In genomic region chr7:119794251-119794638, GRCm38 (mm10) we compare ENCODE assay signal across 8 mouse cellular contexts. TPM values are rescaled to one million over a fixed set of nuclear protein-coding genes. Genes with fewer than 3 reads are reported as not detected.
DNase-seq lines count a peak whose midpoint lies in the region; ATAC-seq and TF ChIP-seq lines count a peak whose summit lies in the region.

No protein-coding gene starts in this region.

- TF ChIP-seq RAD21 in MEL (IDR thresholded peaks at IDR 0.05; ENCODE audit: low read depth, low read length), result no peak

- peak; percentile 66 for ATAC-seq in heart, embryonic 14.5 days (ENCODE audit: insufficient number of reproducible peaks, insufficient read depth, low FRiP score, low read depth)
- peak; percentile 86 for ATAC-seq in granulocyte monocyte progenitor cell, adult 5-6 weeks (replicated peaks; ENCODE audit: poor library complexity, severe bottlenecking)

- peak overlapping the region; percentile 61 to 81 for H3K4me3 ChIP-seq in heart, embryonic 14.5 days (ENCODE audit: control insufficient read depth in 1 of 2, insufficient read depth in 1 of 2, low read depth in 1 of 2, low read length in 2 of 2)
- H3K4me3 ChIP-seq in MEL (ENCODE audit: control insufficient read depth in 1 of 2, insufficient read depth in 1 of 2, low read depth in 2 of 2, low read length in 2 of 2), result peak overlapping the region; percentile 78 to 99

- H3K27ac ChIP-seq in heart, embryonic 14.5 days (replicated peaks in 1 of 2; ENCODE audit: control insufficient read depth in 1 of 2, insufficient read depth in 1 of 2, low read depth in 2 of 2, low read length in 2 of 2), result peak overlapping the region; percentile 69 to 82
- peak overlapping the region; percentile 93 for H3K27ac ChIP-seq in MEL (ENCODE audit: control insufficient read depth, low read depth, low read length)

- H3K9me3 ChIP-seq in heart, embryonic 14.5 days (ENCODE audit: control insufficient read depth, low read length), result no peaks in the 10 kb centered on the region
- H3K9me3 ChIP-seq in MEL (replicated peaks; ENCODE audit: insufficient read depth, low read length), result no peaks in the 10 kb centered on the region

- H3K36me3 ChIP-seq in heart, embryonic 14.5 days (ENCODE audit: control insufficient read depth, insufficient read depth, low read length), result peaks cover 23% of the 10 kb centered on the region
- H3K36me3 ChIP-seq in MEL (ENCODE audit: control insufficient read depth in 1 of 2, insufficient read depth in 2 of 2, low read length in 2 of 2), result peaks cover 8 to 10% of the 10 kb centered on the region in 2 experiments

- TF ChIP-seq POLR2A in MEL (IDR thresholded peaks at IDR 0.05; ENCODE audit: control insufficient read depth in 1 of 2, insufficient read depth in 1 of 2, low read depth in 1 of 2, low read length in 2 of 2, poor library complexity in 1 of 2), result no peak

- peaks cover 18% of the 10 kb centered on the region for H3K79me2 ChIP-seq in MEL (ENCODE audit: control insufficient read depth, insufficient read depth, low read length, poor library complexity)

- no peak; a peak in 1 of 4 replicates for TF ChIP-seq EP300 in MEL (IDR thresholded peaks at IDR 0.05; ENCODE audit: low read depth in 1 of 2, low read length in 2 of 2)

- DNase-seq in heart, postnatal 4 days, result no peak
- DNase-seq in MEL (ENCODE audit: low read depth, low spot score), result no peak
- DNase-seq in lung, postnatal 36 days, result peak; percentile 22
- no peak for DNase-seq in retina, postnatal 1 day
- DNase-seq in kidney, adult 18-20 months, result no peak
- DNase-seq in gastrocnemius, postnatal 4 days (ENCODE audit: low spot score in 2 of 2), result no peak

- H3K4me1 ChIP-seq in heart, embryonic 14.5 days (ENCODE audit: control insufficient read depth in 2 of 2, insufficient read depth in 2 of 2, low read length in 2 of 2), result peaks cover 0 to 11% of the 10 kb centered on the region in 2 experiments; a peak in 1 of 4 replicates
- H3K4me1 ChIP-seq in MEL (ENCODE audit: control insufficient read depth in 1 of 2, insufficient read depth in 2 of 2, low read length in 2 of 2), result peaks cover 0 to 2% of the 10 kb centered on the region in 2 experiments

- H3K9ac ChIP-seq in heart, embryonic 14.5 days (ENCODE audit: low read length), result peak overlapping the region; percentile 86
- H3K9ac ChIP-seq in MEL (ENCODE audit: control insufficient read depth, low read depth, low read length, poor library complexity, severe bottlenecking), result peak overlapping the region; percentile 97

- WGBS in heart, embryonic 14.5 days, result 0% methylated on average over 20 of the region's 21 CpGs

- H3K27me3 ChIP-seq in heart, embryonic 14.5 days (ENCODE audit: control insufficient read depth, insufficient read depth, low read length), result no peaks in the 10 kb centered on the region
- H3K27me3 ChIP-seq in MEL (ENCODE audit: control insufficient read depth in 1 of 2, insufficient read depth in 2 of 2, low read length in 2 of 2), result no peaks in the 10 kb centered on the region

- no peak for TF ChIP-seq CTCF in MEL (IDR thresholded peaks at IDR 0.05 in 2 of 3, conservative IDR thresholded peaks at IDR 0.05 in 1 of 3; ENCODE audit: control insufficient read depth in 1 of 3, insufficient read depth in 1 of 3, low read depth in 2 of 3, low read length in 3 of 3, poor library complexity in 1 of 3, severe bottlenecking in 1 of 3)

- H3K4me2 ChIP-seq in heart, embryonic 14.5 days (ENCODE audit: low read length), result peak overlapping the region; percentile 82

TF ChIP-seq in MEL, 35 proteins besides CTCF, POLR2A, EP300 and RAD21:
- 0 out of 2 replicates have a peak, but pooled peaks have one; percentile 3 for TF ChIP-seq TBP (IDR thresholded peaks at IDR 0.05; ENCODE audit: low read depth, low read length)
- TF ChIP-seq CHD2 (IDR thresholded peaks at IDR 0.05; ENCODE audit: low read length), result no peak
- no peak for TF ChIP-seq NELFE (IDR thresholded peaks at IDR 0.05; ENCODE audit: low read depth, low read length)
- peak; percentile 13; the same call in 1 of the 2 replicates for TF ChIP-seq SIN3A (IDR thresholded peaks at IDR 0.05; ENCODE audit: low read length)
- TF ChIP-seq ETS1 (IDR thresholded peaks at IDR 0.05; ENCODE audit: low read depth, low read length), result no peak
- no peak for TF ChIP-seq HCFC1 (IDR thresholded peaks at IDR 0.05; ENCODE audit: low read depth, low read length)
- TF ChIP-seq NRF1 (IDR thresholded peaks at IDR 0.05; ENCODE audit: insufficient read depth, low read depth, low read length, poor library complexity, severe bottlenecking), result no peak
- no peak for TF ChIP-seq USF2 (IDR thresholded peaks at IDR 0.05; ENCODE audit: borderline replicate concordance in 1 of 2, insufficient read depth in 1 of 2, low read depth in 1 of 2, low read length in 2 of 2)
- TF ChIP-seq ZC3H11A (IDR thresholded peaks at IDR 0.05; ENCODE audit: low read depth, low read length), result no peak
- no peak for TF ChIP-seq MAZ (IDR thresholded peaks at IDR 0.05; ENCODE audit: low read depth, low read length)
- no peak for TF ChIP-seq E2F4 (IDR thresholded peaks at IDR 0.05; ENCODE audit: borderline replicate concordance, low read depth, low read length)
- no peak for TF ChIP-seq ZMIZ1 (IDR thresholded peaks at IDR 0.05; ENCODE audit: low read depth, low read length)
TF ChIP-seq in MEL: peak in this region for 2.

RNA-seq across cellular contexts. Expression of gene Eri2, which starts 0.4 kb away (rescaled TPM):
- polyA plus RNA-seq in heart, embryonic 14.5 days (2014; fragmentation: Nextera tagmentation; extraction: Ambion mirVana), result 14.4 and 15.0 TPM in 2 replicates
- total RNA-seq in heart, postnatal 4 days (2021), result 1 to 10 TPM; 9.4 to 9.9 TPM
- total RNA-seq in MEL (2012; rRNA removed), result 9.4 and 10.6 TPM in 2 replicates
- 10 to 100 TPM in 1 of 2 experiments, not detected in 1; 11.0 TPM for polyA plus RNA-seq in MEL (2012; ENCODE audit: insufficient read depth in 1 of 2, insufficient read length in 2 of 2, low read depth in 1 of 2, low replicate concordance in 2 of 2, missing spikeins in 1 of 2)
- total RNA-seq in granulocyte monocyte progenitor cell, adult 5-6 weeks (2014; fragmentation: Nextera tagmentation), result 7.7 and 12.2 TPM in 2 replicates
- total RNA-seq in granulocyte monocyte progenitor cell, adult 5-6 weeks (2017), result 15.0 and 16.5 TPM in 2 replicates
- total RNA-seq in gastrocnemius, postnatal 4 days (2021), result 1 to 10 TPM; 6.0 to 6.2 TPM

RNA-seq across cellular contexts. Expression of gene Rexo5, which starts 0.4 kb away (rescaled TPM):
- polyA plus RNA-seq in heart, embryonic 14.5 days (2014; fragmentation: Nextera tagmentation; extraction: Ambion mirVana), result 13.7 and 16.4 TPM in 2 replicates
- total RNA-seq in heart, postnatal 4 days (2021), result 10 to 100 TPM in 1 of 2 experiments, 1 to 10 TPM in 1; 7.3 to 14.9 TPM
- 10.9 and 11.7 TPM in 2 replicates for total RNA-seq in MEL (2012; rRNA removed)
- 10 to 100 TPM in 1 of 2 experiments, not detected in 1; 18.3 TPM for polyA plus RNA-seq in MEL (2012; ENCODE audit: insufficient read depth in 1 of 2, insufficient read length in 2 of 2, low read depth in 1 of 2, low replicate concordance in 2 of 2, missing spikeins in 1 of 2)
- total RNA-seq in granulocyte monocyte progenitor cell, adult 5-6 weeks (2014; fragmentation: Nextera tagmentation), result 7.8 and 20.6 TPM in 2 replicates
- total RNA-seq in granulocyte monocyte progenitor cell, adult 5-6 weeks (2017), result 33.2 and 52.4 TPM in 2 replicates
- 1 to 10 TPM; 6.6 to 7.0 TPM for total RNA-seq in gastrocnemius, postnatal 4 days (2021)

RNA-seq across cellular contexts. Expression of gene Acsm3, which starts 33.5 kb away (rescaled TPM):
- 0.15 TPM in 1 of 2 replicates, not detected in the other for polyA plus RNA-seq in heart, embryonic 14.5 days (2014; fragmentation: Nextera tagmentation; extraction: Ambion mirVana)
- total RNA-seq in heart, postnatal 4 days (2021), result under 1 TPM in 1 of 2 experiments, not detected in 1; 0.10 TPM
- 0.08 TPM in 1 of 2 replicates, not detected in the other for total RNA-seq in MEL (2012; rRNA removed)
- under 1 TPM in 1 of 2 experiments, not detected in 1; 0.54 TPM for polyA plus RNA-seq in MEL (2012; ENCODE audit: insufficient read depth in 1 of 2, insufficient read length in 2 of 2, low read depth in 1 of 2, low replicate concordance in 2 of 2, missing spikeins in 1 of 2)
- not detected in 2 replicates for total RNA-seq in granulocyte monocyte progenitor cell, adult 5-6 weeks (2014; fragmentation: Nextera tagmentation)
- 0.13 TPM in 1 of 2 replicates, not detected in the other for total RNA-seq in granulocyte monocyte progenitor cell, adult 5-6 weeks (2017)
- not detected for total RNA-seq in gastrocnemius, postnatal 4 days (2021)
